Mouse (Mus musculus) left cerebral cortex, postnatal 4 days (tissue): ENCODE data around the gene Adgrv1. TPM values are rescaled to one million over a fixed set of nuclear protein-coding genes. Genes with fewer than 3 reads are reported as not detected.
A peak's percentile ranks its signal among the peaks of the same experiment; 100 is the strongest.
"Not testable (repeated sequence)": the region's sequence is repeated elsewhere in the genome, so short reads cannot be mapped to it uniquely, and the experiment has no call there.

Experiments
- DNase-seq: peaks from one replicate; pipeline ENCODE4 v3.0.0-alpha.2; 2022
- intact Hi-C: fragments of 180-260 bp; cut with DNase I; formaldehyde crosslinking; loops from one replicate; pipeline ENCODE4 v1.15.1; 2025
- total RNA-seq, 2 experiments: library from RNA; stranded (reverse); gene quantifications; 2 replicates each; pipeline ENCODE4 v1.2.3; 2021

Gene Adgrv1
- total RNA-seq, 2 experiments from 2014 or later = 8.8 to 9.2 TPM

DNA sequence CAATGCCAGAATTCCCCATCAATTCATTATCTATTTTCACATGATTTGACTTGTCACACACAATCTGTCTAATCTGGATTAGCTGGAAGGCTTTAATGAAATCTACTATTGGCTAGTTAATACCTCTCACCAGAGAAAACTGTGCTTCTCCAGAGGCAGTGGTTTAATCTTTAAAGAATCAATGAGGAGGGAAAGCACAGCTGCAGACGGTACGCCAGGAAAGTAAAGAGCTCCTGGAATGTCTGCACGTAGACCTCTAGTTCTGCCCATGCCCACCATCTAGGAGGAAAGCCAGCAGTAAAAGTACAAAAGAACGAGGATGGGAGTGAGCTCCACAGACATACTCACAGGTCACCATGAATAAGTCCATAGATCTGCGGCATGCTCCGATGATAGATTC lies 362.6 kb downstream of the Adgrv1 start:
- no peak for DNase-seq
- intact Hi-C loops = no loop called here

DNA sequence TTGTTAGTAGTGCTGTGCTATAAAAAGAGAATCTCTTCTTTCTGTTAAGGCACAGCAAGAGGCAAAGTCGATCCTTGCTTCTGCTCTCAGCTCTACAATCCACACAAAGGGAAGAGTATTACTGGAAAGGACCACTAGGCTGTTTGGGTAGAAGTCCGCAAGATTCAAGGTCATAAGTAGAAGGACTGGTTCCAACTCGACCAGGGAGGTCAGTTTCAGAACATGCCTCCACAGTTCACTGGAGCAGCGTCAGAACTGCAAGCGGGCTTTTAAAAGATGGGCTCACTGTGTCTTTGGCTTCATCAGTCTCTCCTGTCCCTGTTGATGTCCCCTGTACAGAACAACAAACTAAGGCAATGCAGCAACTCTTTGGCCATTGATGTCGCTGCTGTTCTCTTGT lies 363.9 kb downstream of the Adgrv1 start:
- DNase-seq = no peak
- intact Hi-C loops = no loop called here

DNA sequence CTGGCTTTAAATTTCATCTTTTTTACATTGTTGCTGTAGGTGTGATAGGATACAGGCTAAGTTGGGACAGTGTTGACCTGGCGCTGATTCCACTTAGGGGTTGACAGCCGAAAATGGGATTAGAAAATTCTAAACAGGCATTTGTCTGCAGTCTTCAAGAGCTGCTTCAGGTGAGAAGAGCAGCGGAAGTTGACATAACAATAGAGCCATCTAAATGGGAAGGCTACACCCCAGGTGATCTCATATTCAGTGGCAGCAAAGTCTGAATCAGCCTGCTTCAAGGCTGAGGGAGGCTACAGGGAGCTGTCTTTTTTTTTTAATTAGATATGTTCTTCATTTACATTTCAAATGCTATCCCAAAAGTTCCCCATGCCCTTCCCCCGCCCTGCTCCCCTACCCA lies 365.5 kb downstream of the Adgrv1 start:
- intact Hi-C loops = not testable (repeated sequence)

DNA sequence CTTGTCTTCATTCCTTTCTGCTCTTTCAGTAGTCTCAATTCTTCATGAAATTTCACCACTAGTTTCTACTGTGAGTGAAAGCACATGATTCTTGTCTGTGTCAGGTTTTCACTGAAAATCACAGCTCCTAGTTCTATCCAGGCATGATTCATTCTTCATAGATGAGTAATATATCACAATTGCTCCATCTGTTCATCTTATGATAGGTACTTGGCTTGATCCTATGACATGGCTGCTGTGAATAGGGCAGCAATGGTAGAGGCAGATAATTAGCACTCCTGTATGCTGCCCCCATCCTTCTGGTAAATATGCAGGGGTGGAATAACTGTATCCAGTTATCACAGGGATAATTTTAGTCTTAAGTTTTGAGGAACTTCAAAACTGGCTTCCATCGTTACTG lies 368.5 kb downstream of the Adgrv1 start:
- intact Hi-C loops = no loop called here
- DNase-seq = no peak

More for the DNA sequence above, 365.5 kb downstream of the Adgrv1 start:
- not testable (repeated sequence) for DNase-seq

DNA sequence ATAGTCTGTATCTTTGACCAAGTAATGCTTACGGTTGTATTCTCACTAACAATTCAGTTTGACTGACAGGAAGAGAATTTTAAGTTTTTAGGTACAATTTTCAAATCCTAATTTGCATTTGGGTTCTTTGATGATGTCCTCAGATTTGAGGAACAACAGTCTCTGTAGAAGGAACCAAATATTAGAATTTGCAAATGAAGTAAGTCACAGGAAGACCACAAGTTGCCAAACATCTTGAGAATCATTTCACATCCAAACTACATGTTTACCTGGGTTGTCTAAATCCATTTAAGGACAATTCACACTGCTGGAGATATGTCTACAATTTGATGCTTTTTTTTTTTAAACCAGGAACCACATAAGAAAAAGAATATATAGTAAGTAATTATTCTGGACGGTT lies 391.8 kb downstream of the Adgrv1 start:
- intact Hi-C loops = no loop called here
- DNase-seq = no peak

DNA sequence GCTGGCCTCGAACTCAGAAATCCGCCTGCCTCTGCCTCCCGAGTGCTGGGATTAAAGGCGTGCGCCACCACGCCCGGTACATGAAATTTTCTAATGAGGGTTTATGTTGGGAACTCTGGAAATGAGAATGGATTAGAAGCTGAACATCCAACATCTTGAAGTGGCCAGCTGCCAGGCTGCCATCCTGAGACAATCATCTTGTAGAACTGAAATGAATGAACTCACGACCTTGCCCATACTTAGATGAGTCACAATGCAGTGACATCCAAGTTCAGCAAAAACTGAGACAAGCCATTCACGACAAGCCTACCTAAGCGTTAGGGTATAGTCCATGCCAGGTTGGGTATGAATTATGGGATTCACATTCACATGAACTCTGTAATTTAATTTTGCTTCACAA lies 393.1 kb downstream of the Adgrv1 start:
- no peak for DNase-seq
- intact Hi-C loops = no loop called here

DNA sequence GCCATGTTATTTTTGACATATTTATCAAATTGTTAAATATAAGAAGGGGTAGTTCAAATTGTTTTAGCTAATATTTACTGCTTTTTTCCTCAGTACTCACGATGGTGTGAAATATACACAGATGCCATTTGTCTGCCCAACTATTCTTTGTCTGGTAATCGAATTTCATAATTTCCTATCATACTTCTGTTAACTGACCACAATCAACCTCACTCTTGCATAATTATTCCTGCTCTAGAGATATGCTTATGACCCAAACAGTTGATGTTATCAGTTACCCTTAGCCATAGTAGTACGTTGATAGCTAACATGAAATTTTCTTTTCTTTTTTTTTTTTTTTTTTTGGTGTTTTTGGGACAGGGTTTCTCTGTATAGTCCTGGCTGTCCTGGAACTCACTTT lies 393.5 kb downstream of the Adgrv1 start:
- intact Hi-C loops = no loop called here
- DNase-seq = no peak

DNA sequence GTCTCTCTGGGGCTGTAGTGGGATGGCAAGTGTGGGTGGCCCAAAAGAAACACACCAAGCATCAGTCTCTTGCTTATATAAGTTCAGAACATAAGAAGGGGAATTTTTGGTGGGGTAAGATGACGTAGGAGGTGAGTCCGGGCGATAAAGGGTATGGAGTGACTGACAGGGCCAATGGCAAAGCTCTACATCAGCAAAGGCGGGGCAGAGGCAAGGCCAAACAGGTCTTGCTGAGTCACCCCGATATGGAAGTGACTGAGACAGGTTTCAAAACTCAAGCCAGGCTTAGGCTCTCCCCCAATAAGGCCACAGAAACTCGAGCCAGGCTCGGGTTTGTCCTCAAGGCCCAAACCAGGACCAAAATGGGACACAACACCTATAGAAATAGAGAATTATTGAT lies 394.1 kb downstream of the Adgrv1 start:
- intact Hi-C loops = no loop called here

DNA sequence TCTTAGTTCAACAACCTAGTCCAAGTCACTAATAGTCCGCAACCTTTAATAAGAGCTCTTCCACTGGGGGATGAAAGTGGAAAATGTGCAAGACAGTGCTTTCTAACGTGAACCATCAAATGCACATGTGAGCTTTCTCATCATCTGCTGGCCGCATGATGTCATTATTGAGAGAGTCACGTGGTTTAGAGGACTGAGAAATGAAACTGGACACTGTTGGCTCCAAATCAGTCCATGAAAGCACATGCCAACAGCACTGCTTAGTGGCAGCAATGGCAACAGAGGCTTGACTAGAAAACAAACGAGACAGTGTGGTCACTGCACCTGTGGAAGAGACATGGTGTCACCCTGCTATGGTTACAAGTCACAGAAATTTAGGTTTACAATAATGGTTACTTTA lies 395.0 kb downstream of the Adgrv1 start:
- intact Hi-C loops = no loop called here
- DNase-seq = peak; percentile 2

More for the DNA sequence above, 394.1 kb downstream of the Adgrv1 start:
- no peak for DNase-seq

DNA sequence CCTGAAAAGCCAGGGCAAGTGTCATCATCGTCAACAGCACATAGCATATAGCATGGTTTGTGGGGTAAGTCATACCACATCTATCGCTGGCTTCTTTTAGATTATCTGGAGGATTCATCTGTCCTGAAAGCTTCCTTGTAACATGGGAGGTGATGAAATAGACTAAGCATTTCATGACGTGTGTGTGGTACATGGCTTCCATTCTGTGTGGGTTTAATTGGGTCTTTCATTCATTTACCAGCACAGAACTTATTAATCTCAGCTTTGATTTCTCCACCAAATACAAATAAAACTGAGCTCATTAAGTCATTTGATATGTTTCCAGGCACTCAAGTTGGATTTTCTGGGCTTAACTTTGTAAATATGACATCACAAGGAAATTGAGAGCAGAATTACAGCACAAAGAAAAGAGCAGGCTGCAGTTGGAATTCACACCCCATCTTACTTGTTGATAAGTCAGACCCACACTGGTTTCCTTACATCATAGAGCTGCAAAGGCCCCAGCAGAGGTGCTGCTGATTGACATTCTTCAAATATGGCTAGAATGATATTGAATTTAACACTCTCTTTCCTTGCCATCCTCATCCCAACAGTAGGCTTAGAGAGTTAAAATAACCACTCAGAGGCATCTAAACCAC lies 396.1 kb downstream of the Adgrv1 start:
- DNase-seq = no peak

DNA sequence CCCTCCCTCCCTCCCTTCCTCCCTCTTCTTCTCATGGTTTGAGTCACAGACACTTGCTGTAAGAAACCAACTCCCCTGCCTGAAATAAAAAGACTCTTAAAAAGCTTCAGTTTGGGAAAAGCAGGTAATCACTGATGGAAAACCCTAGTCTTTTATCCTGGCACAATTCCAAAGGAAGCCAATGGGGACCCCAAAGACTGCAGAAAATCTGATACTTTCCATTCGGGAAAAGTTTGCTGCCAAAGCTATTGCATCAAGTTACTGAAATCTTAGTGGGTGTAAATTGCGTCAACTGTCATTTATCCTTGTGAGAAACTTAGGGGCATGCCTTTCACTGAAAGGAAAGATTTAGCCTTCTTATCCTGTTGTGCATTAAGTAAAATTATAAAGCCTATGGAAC lies 398.9 kb downstream of the Adgrv1 start:
- intact Hi-C loops = no loop called here

More for the DNA sequence above, 396.1 kb downstream of the Adgrv1 start:
- intact Hi-C loops = no loop called here

DNA sequence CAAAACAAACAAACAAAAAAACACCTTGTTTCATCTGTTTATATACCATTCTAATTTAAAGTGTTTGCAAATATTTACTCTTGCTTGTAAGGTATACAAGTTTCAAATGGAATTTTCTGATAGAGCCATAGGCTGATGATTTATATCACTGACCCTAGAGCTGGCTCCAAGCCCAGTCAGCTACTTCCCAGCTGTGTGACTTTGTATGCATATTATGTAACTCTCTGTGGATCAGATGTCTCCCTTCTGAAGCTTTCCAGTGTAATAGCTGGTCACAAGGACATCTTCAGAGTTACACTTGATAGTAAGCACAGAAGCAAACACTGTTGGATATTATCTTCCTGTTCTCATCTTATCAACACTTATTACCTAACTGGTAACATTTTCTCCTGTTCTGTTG lies 400.1 kb downstream of the Adgrv1 start:
- DNase-seq = peak; percentile 2
- intact Hi-C loops = no loop called here

More for the DNA sequence above, 398.9 kb downstream of the Adgrv1 start:
- no peak for DNase-seq

DNA sequence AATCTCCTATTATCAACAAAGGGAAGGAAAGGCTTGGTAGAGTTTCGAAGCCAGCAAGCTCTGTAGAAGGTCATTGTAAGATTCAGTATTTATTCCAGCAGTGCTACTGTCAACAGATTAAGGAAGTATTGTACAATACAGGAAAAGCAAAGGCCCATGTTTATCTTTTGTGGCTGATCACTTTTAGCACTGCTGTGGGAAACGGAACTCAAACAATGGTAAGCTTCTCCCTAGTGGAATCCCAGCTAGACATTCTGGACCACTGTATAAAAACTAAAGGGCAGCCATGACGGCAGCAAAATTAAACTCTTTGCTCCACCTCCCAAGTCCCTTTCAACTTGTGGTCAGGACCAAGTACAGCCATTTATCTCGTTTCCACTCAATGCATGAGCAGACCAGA lies 402.8 kb downstream of the Adgrv1 start:
- DNase-seq = no peak
- intact Hi-C loops = no loop called here

DNA sequence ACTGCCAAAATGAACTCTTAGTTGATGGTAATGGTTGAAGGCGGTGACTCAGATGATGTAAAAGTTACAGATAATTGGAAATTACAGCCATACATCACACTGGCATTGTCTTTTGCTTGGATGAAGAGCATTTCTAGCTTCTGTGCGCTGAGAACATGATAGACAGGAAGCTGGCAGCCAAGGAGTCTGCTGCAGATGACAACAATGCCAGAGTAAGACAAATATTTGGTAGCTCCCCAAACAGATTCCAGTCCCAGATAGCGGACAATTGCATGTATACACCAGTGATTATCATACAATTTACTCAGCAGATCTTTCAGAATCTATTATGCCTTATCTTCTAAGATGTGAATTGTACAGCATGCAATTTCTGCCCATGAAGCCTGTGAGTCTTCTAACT lies 409.2 kb downstream of the Adgrv1 start:
- intact Hi-C loops = no loop called here

DNA sequence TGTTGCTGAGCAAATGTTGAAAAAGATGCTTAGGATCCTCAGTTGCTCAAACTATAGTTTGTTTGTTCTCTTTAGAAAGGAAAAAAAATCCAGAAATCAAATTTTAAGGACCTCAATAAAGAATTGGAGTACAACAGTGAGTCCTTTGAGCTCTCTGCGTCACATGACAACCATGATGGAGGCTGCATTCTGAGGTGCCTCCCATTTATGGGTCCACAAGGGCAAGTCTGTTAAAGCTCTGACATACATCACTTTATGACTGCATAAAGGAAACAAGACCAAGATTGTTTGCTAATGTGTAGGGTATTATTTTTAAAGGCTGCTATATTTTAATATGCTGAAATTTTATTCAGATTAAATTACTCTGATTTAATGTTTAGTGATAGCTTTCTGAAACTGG lies 410.6 kb downstream of the Adgrv1 start:
- no peak for DNase-seq
- intact Hi-C loops = no loop called here

More for the DNA sequence above, 409.2 kb downstream of the Adgrv1 start:
- no peak for DNase-seq

DNA sequence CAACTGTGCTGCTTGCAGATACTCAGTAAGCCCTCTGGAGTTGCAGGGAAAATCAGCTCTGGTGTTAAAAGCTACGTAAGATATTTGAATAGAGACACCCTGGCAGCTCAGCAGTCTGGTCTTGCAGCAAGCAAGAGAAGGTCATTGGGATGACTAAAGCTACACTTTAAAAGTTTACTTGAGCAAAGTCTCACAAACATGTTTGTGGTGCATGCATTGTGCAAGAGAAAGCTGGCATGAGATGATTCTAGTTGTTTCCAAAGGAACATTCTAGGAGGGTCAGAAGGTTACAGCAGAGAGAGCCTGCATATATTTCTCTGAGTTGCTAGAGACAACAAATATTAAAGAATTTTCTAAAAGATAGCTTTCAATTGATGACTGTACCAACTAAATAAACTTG lies 421.5 kb downstream of the Adgrv1 start:
- no peak for DNase-seq
- intact Hi-C loops = no loop called here

DNA sequence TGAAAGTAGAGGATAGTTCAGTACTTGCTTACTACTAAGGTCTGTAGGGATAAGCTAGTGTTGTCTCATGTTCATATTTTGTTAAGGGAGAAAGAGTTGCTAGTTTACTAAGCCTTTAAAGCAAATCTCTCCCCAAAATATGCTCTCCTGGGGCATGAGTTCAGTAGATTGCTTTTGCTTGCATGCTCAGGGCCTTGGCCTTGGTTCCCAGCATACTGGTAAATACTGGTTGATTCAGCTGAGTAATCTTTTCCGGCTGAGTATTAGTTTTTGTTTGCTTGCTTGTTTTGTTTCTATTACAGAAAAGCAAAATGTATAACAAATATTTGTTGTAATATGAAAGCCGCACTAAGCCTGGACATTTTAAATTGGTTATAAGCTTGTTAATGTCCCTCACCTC lies 422.4 kb downstream of the Adgrv1 start:
- no peak for DNase-seq
- intact Hi-C loops = no loop called here

DNA sequence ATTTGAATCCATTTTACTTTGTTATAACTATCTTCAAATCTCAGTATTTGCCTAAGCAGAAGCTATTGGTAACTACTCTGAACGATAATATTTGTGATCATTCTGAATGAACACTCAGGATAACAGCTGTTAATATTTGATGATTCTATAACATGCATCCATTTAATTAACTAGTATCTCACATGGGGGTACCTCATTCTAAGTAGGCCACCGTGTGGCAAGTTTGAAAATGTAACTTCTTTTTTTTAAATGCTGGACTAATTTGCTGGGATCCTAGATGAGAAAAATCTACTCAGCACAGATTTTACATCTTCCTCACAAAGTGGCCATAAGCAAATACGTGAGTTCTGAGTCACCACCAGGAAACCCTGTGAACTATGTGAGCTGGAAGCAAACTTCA lies 423.1 kb downstream of the Adgrv1 start:
- intact Hi-C loops = no loop called here
- no peak for DNase-seq

DNA sequence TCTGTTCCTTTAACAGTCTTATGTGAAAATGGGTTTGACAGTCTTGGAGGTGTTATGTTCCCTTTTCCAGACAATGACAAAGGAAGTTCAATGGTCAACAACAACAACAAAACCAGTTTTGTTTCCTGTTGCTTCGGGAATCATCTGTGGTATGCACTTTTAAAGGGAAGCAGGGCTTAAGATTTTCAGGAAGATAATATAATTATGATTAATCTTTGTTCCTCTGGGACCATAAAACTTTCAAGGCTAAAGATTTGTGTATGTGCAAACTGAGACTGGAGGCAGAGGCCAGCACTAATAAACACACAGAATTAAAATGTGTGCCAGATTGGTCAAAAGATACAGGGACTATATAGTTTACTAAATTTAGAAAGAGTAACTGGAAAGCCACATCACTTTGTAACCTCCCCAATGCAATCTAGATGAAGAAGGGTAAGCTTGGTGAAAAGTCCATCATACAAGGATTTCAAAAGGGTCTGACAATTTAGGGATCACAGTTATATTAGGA lies 424.8 kb downstream of the Adgrv1 start:
- intact Hi-C loops = no loop called here
- DNase-seq = no peak

DNA sequence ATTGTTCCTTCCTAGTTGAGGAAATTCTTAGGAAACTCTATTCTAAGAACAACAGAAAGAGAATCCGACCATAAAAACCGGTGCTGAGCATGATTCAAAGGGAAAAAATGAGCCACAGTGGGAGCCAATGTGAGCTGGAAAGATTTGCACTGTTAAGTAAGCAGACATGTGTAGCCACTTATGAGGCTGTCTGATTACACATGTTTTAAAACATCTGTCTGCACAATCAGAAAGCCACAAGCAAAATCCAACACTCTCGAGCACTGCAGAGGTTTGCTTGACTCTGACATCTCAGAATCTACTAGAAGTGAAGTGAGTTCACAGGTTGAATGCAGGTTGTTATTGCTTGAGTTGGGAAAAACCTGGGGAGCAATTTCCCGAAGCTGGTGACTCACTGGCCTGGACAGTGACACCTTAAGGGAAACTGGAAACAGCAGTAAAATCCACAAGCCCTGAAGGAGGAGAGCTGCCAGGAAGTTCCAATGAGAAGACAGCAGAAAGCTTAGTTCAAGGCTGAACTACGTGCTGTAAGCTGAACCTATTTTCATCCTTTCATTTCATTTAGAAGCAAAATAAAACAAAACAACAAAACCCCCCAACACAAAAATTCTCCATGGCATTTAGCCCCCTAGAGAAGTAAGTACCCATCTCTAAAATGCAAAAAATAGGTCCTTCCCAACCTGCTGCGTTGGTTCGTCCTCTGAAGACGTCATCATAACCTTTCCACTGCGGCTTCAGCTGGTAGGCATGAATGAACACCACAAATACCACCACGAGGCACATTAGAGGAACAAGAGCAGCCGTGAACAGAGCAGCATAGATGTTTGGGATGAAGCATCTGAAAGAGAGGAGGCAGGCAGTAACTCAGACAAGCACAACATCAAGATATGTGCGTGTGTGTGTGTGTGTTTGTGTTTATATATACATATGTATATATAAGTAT lies 450.7 kb downstream of the Adgrv1 start:
- no peak for DNase-seq
- intact Hi-C loops = no loop called here

DNA sequence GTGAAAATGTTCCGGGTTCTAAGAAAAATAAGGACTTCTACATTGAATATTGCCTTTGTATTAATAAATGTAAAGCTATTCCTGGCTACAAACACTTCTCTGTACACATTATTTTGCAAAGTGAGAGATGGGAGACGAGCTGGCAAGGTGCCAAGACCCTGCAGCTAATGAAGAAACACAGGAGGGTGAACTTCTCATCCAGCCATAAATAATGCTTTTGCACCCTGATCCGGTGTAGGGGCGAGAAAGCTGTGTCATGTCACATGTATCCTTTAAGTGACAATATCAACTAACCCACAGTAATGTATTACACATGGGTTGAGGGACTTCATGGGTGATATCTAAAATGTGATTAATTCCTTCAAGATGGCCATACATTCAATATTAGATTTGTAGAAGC lies 451.5 kb downstream of the Adgrv1 start:
- DNase-seq = peak; percentile 28
- intact Hi-C loops = no loop called here

DNA sequence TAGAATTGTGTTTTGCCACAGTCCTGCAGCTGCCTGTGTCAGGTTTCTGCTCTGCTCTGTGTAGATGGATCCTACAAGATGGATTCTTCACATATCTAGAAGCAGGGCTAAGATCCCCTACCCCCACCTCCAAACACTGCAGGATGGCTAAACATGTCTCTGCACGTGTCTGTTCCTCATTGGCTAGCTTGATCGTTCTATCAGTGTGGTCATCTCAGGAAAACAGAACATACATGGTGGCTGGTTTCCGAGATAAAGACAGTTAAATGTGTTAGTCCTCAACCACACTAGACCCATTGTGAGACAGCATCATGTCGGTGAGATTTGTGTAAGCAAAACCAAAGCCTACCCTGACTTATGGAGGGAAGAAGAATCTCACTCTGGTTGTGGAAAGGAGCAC lies 456.1 kb downstream of the Adgrv1 start:
- no peak for DNase-seq
- intact Hi-C loops = no loop called here
